Mouse (Mus musculus) brain, embryonic 14.5 days (tissue): Measurements from ENCODE around the gene Adora1.
"Not testable (repeated sequence)": the region's sequence is repeated elsewhere in the genome, so short reads cannot be mapped to it uniquely, and the experiment has no call there.

Experiments used
- CTCF ChIP-seq: fragments of 200-500 bp; IDR thresholded peaks from 2 replicates; pipeline ENCODE4 v1.5.1; 2012; ENCODE audit warnings: inconsistent platforms, mild to moderate bottlenecking, moderate library complexity, borderline replicate concordance; ENCODE audit not compliant: insufficient read depth, insufficient read length; ENCODE audit errors: extremely low read depth
- POLR2A ChIP-seq: fragments of 200-500 bp; IDR thresholded peaks from 2 replicates; pipeline ENCODE4 v1.6.1; 2012; ENCODE audit warnings: mild to moderate bottlenecking, inconsistent platforms, borderline replicate concordance; ENCODE audit not compliant: poor library complexity, insufficient read depth, insufficient read length, severe bottlenecking; ENCODE audit errors: extremely low read depth

DNA sequence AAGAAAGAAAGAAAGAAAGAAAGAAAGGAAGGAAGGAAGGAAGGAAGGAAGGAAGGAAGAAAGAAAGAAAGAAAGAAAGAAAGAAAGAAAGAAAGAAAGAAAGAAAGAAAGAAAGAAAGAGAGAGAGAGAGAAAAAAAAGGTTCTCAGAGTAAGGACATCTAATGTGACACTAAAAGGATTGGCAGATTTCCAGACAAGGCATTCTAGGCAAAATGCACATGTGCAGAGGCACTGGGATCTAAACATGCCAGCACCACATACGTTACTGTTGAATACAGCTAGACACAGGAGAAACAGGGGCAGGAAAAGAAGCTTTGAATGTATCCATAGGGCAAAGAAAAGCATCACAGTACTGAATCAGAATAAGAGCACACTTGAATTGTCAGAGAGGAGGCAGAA is 14.4 kb upstream of the Adora1 start:
- not testable (repeated sequence) for TF ChIP-seq POLR2A, CTCF
